Mouse (Mus musculus): ENCODE data around the gene Fgfr2.

DNA sequence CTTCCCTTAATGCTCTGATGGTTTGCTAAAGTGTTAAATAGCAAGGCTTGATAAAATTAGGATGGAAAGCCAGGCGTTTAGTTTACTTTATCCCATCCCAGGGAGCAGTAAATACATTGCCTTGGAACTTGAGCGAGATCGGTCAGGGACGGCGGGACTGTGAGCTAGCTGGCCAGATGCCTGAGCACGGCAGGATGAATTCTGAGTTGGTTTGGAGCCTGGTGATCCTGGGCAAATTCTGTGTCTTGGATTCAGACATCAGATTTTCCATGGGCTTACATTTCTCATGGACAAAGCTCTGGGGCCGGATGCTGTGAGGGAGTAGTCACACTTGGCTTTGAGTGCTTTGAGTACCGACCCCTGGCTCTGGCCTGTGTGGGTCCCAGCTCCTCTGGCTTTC lies 2182.4 kb downstream of the Fgfr2 start:
- TF ChIP-seq CTCF (IDR thresholded peaks at IDR 0.05; ENCODE audit: borderline replicate concordance, insufficient read depth, low read length) (no peak), POLR2A (IDR thresholded peaks at IDR 0.05; ENCODE audit: low read depth, low read length) (no peak)
